Mouse (Mus musculus) CH12.LX (cell line): ENCODE results near the gene Nsf. TPM values are rescaled to one million over a fixed set of nuclear protein-coding genes. Genes with fewer than 3 reads are reported as not detected.

Experiments used
- DNase-seq: peaks from one replicate; pipeline ENCODE4 v3.0.0-alpha.2; 2013; ENCODE audit errors: extremely low read depth
- H3K27ac ChIP-seq: 2 replicates; pipeline ENCODE4 v1.5.1; 2012; ENCODE audit warnings: low read depth, mild to moderate bottlenecking, control low read depth, moderate library complexity; ENCODE audit not compliant: insufficient read depth
- H3K27me3 ChIP-seq: replicated peaks from 2 replicates; pipeline ENCODE3; 2012; ENCODE audit warnings: inconsistent platforms
- H3K36me3 ChIP-seq, 2 experiments: replicated peaks in 1 of 2; 2 replicates each; pipeline versions ENCODE3 to v1.6.1; 2012; ENCODE audit warnings: inconsistent platforms in 1 of 2, low read length in 1 of 2, mild to moderate bottlenecking in 1 of 2, mixed read lengths in 1 of 2, moderate library complexity in 1 of 2; ENCODE audit not compliant: control insufficient read depth in 1 of 2, insufficient read depth in 1 of 2
- H3K4me1 ChIP-seq, 2 experiments: 2 replicates each; pipeline ENCODE4 v1.6.1; 2012; ENCODE audit warnings: inconsistent platforms in 1 of 2, moderate library complexity in 1 of 2; ENCODE audit not compliant: insufficient read depth in 2 of 2, control insufficient read depth in 1 of 2
- H3K4me2 ChIP-seq: 2 replicates; pipeline ENCODE4 v1.6.1; 2012; ENCODE audit warnings: low read depth, mild to moderate bottlenecking, control low read depth; ENCODE audit not compliant: poor library complexity, insufficient read depth, severe bottlenecking
- H3K4me3 ChIP-seq, 3 experiments: fragments of 150-350 bp in 1 of 3; sonication (generic) in 1 of 3; replicated peaks in 1 of 3; 2 replicates each; pipeline versions ENCODE3 to v1.5.1; 2011 to 2012; ENCODE audit warnings: low read depth in 2 of 3, low read length in 2 of 3, mild to moderate bottlenecking in 2 of 3, moderate library complexity in 2 of 3, control low read depth in 1 of 3, improper control_type of control experiment in 1 of 3, inconsistent platforms in 1 of 3, mixed read lengths in 1 of 3; ENCODE audit not compliant: poor library complexity in 1 of 3
- H3K79me2 ChIP-seq: replicated peaks from 2 replicates; pipeline ENCODE4 v1.6.1; 2012; ENCODE audit warnings: mild to moderate bottlenecking, moderate library complexity; ENCODE audit not compliant: control insufficient read depth, poor library complexity, insufficient read depth, severe bottlenecking; ENCODE audit errors: extremely low read depth
- H3K9ac ChIP-seq: 2 replicates; pipeline ENCODE4 v1.6.1; 2012; ENCODE audit warnings: low read depth, mild to moderate bottlenecking, control low read depth, moderate library complexity; ENCODE audit not compliant: insufficient read depth
- H3K9me3 ChIP-seq: replicated peaks from 2 replicates; pipeline ENCODE3; 2012; ENCODE audit warnings: low read length, inconsistent platforms, mixed read lengths
- CHD1 ChIP-seq: IDR thresholded peaks from 2 replicates; pipeline ENCODE4 v1.6.1; 2012; ENCODE audit warnings: low read depth, low read length, improper control_type of control experiment, inconsistent platforms
- CTCF ChIP-seq, 2 experiments: IDR thresholded peaks in 1 of 2; conservative IDR thresholded peaks in 1 of 2; 2 replicates each; pipeline ENCODE4 v1.5.1; 2011 to 2012; ENCODE audit warnings: low read depth in 2 of 2, low read length in 2 of 2, improper control_type of control experiment in 1 of 2, inconsistent platforms in 1 of 2, mild to moderate bottlenecking in 1 of 2, moderate library complexity in 1 of 2
- ELF1 ChIP-seq: IDR thresholded peaks from 2 replicates; pipeline ENCODE4 v1.6.1; 2014; ENCODE audit warnings: low read depth, mild to moderate bottlenecking, inconsistent platforms, low read length, improper control_type of control experiment
- ETS1 ChIP-seq: conservative IDR thresholded peaks from 2 replicates; pipeline ENCODE4 v1.6.1; 2012; ENCODE audit warnings: low read depth, mild to moderate bottlenecking, inconsistent platforms, low read length, improper control_type of control experiment, moderate library complexity
- HCFC1 ChIP-seq: IDR thresholded peaks from 2 replicates; pipeline ENCODE4 v1.6.1; 2012; ENCODE audit warnings: low read depth, mild to moderate bottlenecking, inconsistent platforms, low read length, improper control_type of control experiment
- IRF4 ChIP-seq: IDR thresholded peaks from 2 replicates; pipeline ENCODE4 v1.6.1; 2014; ENCODE audit warnings: low read depth, mild to moderate bottlenecking, inconsistent platforms, low read length, improper control_type of control experiment
- JUND ChIP-seq: conservative IDR thresholded peaks from 2 replicates; pipeline ENCODE4 v1.6.1; 2011; ENCODE audit warnings: low read depth, low read length, improper control_type of control experiment
- MAFK ChIP-seq: IDR thresholded peaks from 2 replicates; pipeline ENCODE4 v1.6.1; 2011; ENCODE audit warnings: low read length, improper control_type of control experiment; ENCODE audit not compliant: insufficient replicate concordance
- MAZ ChIP-seq: IDR thresholded peaks from 2 replicates; pipeline ENCODE4 v1.6.1; 2012; ENCODE audit warnings: low read depth, mild to moderate bottlenecking, inconsistent platforms, low read length, improper control_type of control experiment, moderate library complexity
- MYC ChIP-seq: IDR thresholded peaks from 2 replicates; pipeline ENCODE4 v1.6.1; 2011; ENCODE audit warnings: low read depth, mild to moderate bottlenecking, improper control_type of control experiment, low read length
- PAX5 ChIP-seq: IDR thresholded peaks from 2 replicates; pipeline ENCODE4 v1.6.1; 2012; ENCODE audit warnings: low read length, inconsistent platforms, mixed read lengths
- POLR2A ChIP-seq: IDR thresholded peaks from 2 replicates; pipeline ENCODE4 v1.6.1; 2011; ENCODE audit warnings: low read depth, mild to moderate bottlenecking, improper control_type of control experiment, low read length
- POLR2AphosphoS2 ChIP-seq: IDR thresholded peaks from 2 replicates; pipeline ENCODE4 v1.6.1; 2011; ENCODE audit warnings: low read depth, low read length, improper control_type of control experiment
- RAD21 ChIP-seq: IDR thresholded peaks from 2 replicates; pipeline ENCODE4 v1.6.1; 2011; ENCODE audit warnings: low read depth, mild to moderate bottlenecking, low read length, improper control_type of control experiment, moderate library complexity
- RCOR1 ChIP-seq: conservative IDR thresholded peaks from 2 replicates; pipeline ENCODE4 v1.6.1; 2012; ENCODE audit warnings: low read depth, mild to moderate bottlenecking, inconsistent platforms, low read length, improper control_type of control experiment
- SMC3 ChIP-seq: IDR thresholded peaks from 2 replicates; pipeline ENCODE4 v1.6.1; 2011; ENCODE audit warnings: low read depth, low read length, improper control_type of control experiment
- TBP ChIP-seq: conservative IDR thresholded peaks from 2 replicates; pipeline ENCODE4 v1.6.1; 2011; ENCODE audit warnings: low read depth, low read length, improper control_type of control experiment
- UBTF ChIP-seq: IDR thresholded peaks from 2 replicates; pipeline ENCODE4 v1.6.1; 2012; ENCODE audit warnings: low read depth, mild to moderate bottlenecking, inconsistent platforms, low read length, improper control_type of control experiment, moderate library complexity
- USF1 ChIP-seq: IDR thresholded peaks from 2 replicates; pipeline ENCODE4 v1.6.1; 2014; ENCODE audit warnings: low read depth, mild to moderate bottlenecking, inconsistent platforms, low read length, improper control_type of control experiment
- USF2 ChIP-seq: conservative IDR thresholded peaks from 2 replicates; pipeline ENCODE4 v1.6.1; 2011; ENCODE audit warnings: low read depth, low read length, improper control_type of control experiment
- ZC3H11A ChIP-seq: IDR thresholded peaks from 2 replicates; pipeline ENCODE4 v1.6.1; 2012; ENCODE audit warnings: low read depth, mild to moderate bottlenecking, inconsistent platforms, low read length, improper control_type of control experiment
- dilution Hi-C: fragments of 300-500 bp; cut with MboI; formaldehyde crosslinking; loops from 2 replicates; pipeline ENCODE4 v1.14.3; 2020; ENCODE audit warnings: low sequenced_read_pairs; ENCODE audit not compliant: extremely low pct_unique_long_range_greater_than_20kb, extremely low pct_ligation_motif_present
- in situ Hi-C: fragments of 300-500 bp; cut with MboI; formaldehyde crosslinking; loops from 3 replicates; pipeline ENCODE4 v1.14.3; 2019; ENCODE audit warnings: low sequenced_read_pairs, low pct_ligation_motif_present, low pct_unique_long_range_greater_than_20kb, mixed read lengths
- polyA plus RNA-seq: library from polyadenylated mRNA; unstranded; fragments of >175 nt; gene quantifications from 2 replicates; pipeline ENCODE4 v1.2.1, GENCODE M21; 2012; ENCODE audit warnings: low read depth; ENCODE audit not compliant: insufficient read length
- total RNA-seq, 2 experiments: library from RNA; depleted of rRNA; stranded (reverse); fragments of 300-350 nt in 1 of 2; fragments of >200 nt in 1 of 2; gene quantifications; 2 replicates each; pipeline ENCODE4 v1.2.3; 2012 to 2014

Nsf gene
- total and polyA plus RNA-seq, 3 experiments, result 48.1 to 99.3 (median 50.9) TPM

GRCm38 (mm10) chr11:103896056-103896455 lies 57.8 kb downstream of the Nsf start:
- no peak overlapping the region for H3K9ac ChIP-seq
- no peaks in the 10 kb centered on the region for H3K79me2 ChIP-seq
- no peaks in the 10 kb centered on the region for H3K9me3 ChIP-seq
- TF ChIP-seq RAD21 (no peak), USF1 (no peak), PAX5 (no peak), TBP (no peak), CTCF (conservative IDR thresholded peaks at IDR 0.05 in 1 of 2, IDR thresholded peaks at IDR 0.05 in 1 of 2; ENCODE audit: low read depth in 2 of 2, low read length in 2 of 2) (no peak), HCFC1 (no peak), ELF1 (no peak), ZC3H11A (no peak), MAZ (no peak), POLR2AphosphoS2 (no peak)
- TF ChIP-seq, all 38 proteins: peak for 0
- H3K27me3 ChIP-seq, result no peaks in the 10 kb centered on the region
- DNase-seq, result no peak
- H3K4me3 ChIP-seq, result no peak overlapping the region
- peaks cover 0 to 4% of the 10 kb centered on the region in 2 experiments; a peak in 2 of 4 replicates for H3K4me1 ChIP-seq
- no peak overlapping the region for H3K4me2 ChIP-seq
- dilution Hi-C loops (no loop called here), in situ Hi-C loops (no loop called here)
- H3K36me3 ChIP-seq, result peaks cover 26 to 93% of the 10 kb centered on the region in 2 experiments
- H3K27ac ChIP-seq, result no peak overlapping the region

GRCm38 (mm10) chr11:103892831-103893230 lies 61.0 kb downstream of the Nsf start:
- no peak for TF ChIP-seq POLR2A
- TF ChIP-seq IRF4, result no peak
- TF ChIP-seq ZC3H11A, result no peak
- TF ChIP-seq MYC, result no peak
- in situ Hi-C loops (no loop called here), dilution Hi-C loops (no loop called here)
- DNase-seq, result no peak
- no peak overlapping the region for H3K27ac ChIP-seq
- H3K4me1 ChIP-seq, result peaks cover 0 to 4% of the 10 kb centered on the region in 2 experiments; a peak in 2 of 4 replicates
- H3K9ac ChIP-seq, result no peak overlapping the region
- no peaks in the 10 kb centered on the region for H3K27me3 ChIP-seq
- H3K79me2 ChIP-seq, result no peaks in the 10 kb centered on the region
- no peak overlapping the region for H3K4me3 ChIP-seq
- H3K36me3 ChIP-seq, result peaks cover 28 to 91% of the 10 kb centered on the region in 2 experiments
- H3K9me3 ChIP-seq, result no peaks in the 10 kb centered on the region
- H3K4me2 ChIP-seq, result no peak overlapping the region

- Histone ChIP-seq H3K79me2 (no peaks in the 10 kb centered on the region), H3K9me3 (no peaks in the 10 kb centered on the region), H3K4me2 (no peak overlapping the region), H3K4me3 (no peak overlapping the region), H3K27me3 (no peaks in the 10 kb centered on the region), H3K4me1 (peaks cover 0 to 4% of the 10 kb centered on the region in 2 experiments; a peak in 1 of 4 replicates), H3K27ac (no peak overlapping the region), H3K36me3 (peaks cover 32 to 94% of the 10 kb centered on the region in 2 experiments), H3K9ac (no peak overlapping the region)
- in situ Hi-C loops, result no loop called here
- DNase-seq, result no peak
- TF ChIP-seq RCOR1, result no peak
- no peak for TF ChIP-seq TBP
- no peak for TF ChIP-seq RAD21
- TF ChIP-seq CTCF (conservative IDR thresholded peaks at IDR 0.05 in 1 of 2, IDR thresholded peaks at IDR 0.05 in 1 of 2; ENCODE audit: low read depth in 2 of 2, low read length in 2 of 2), result no peak
- no peak for TF ChIP-seq USF2
- TF ChIP-seq CHD1, result no peak
- TF ChIP-seq HCFC1, result no peak
- TF ChIP-seq SMC3, result no peak
- no peak for TF ChIP-seq MAFK
- no peak for TF ChIP-seq JUND
- TF ChIP-seq USF1, result no peak
- TF ChIP-seq MAZ, result no peak
- no peak for TF ChIP-seq ETS1
- no peak for TF ChIP-seq UBTF
- dilution Hi-C loops, result no loop called here
Observed at GRCm38 (mm10) chr11:103891781-103892180, 62.1 kb downstream of the Nsf start.
